In the genomic region with DNA sequence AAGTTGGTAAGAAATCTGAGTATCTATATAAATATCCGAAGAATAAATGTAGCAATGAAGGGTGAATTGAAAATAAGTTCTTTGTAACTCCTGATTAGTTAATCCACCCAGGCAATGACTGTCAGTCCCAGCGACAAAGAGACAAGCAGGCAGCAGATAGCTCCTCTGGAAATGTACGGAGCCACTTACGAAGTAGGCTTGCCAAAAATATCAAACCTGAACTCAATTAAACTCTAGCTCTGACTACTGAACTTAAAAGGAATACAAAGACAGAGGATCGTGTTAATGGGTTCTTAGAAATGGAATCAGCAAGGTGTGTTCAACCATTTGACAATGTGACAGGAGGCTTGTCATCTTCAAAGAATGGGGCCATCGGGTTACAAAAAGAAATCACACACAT, we compare ENCODE assay signal across 31 mouse cellular contexts. TPM values are rescaled to one million over a fixed set of nuclear protein-coding genes. Genes with fewer than 3 reads are reported as not detected.
"Had no signal": no experiment of that assay in that cellular context is flagged by ENCODE, and none has a peak within 500 bp of the region (broad histone marks: within the 10 kb centered on the region; RNA-seq: fewer than 3 reads in every experiment).

No protein-coding gene starts in this region.

- H3K4me2 ChIP-seq: limb, embryonic 12.5 days; limb, embryonic 13.5 days; limb, embryonic 15.5 days; liver, embryonic 11.5 days; liver, embryonic 12.5 days; liver, embryonic 13.5 days; liver, embryonic 15.5 days; lung, embryonic 14.5 days; midbrain, embryonic 11.5 days; midbrain, embryonic 12.5 days; midbrain, embryonic 13.5 days; midbrain, embryonic 15.5 days; neural tube, embryonic 12.5 days had no signal

- H3K9ac ChIP-seq: limb, embryonic 12.5 days; limb, embryonic 13.5 days; limb, embryonic 15.5 days; liver, embryonic 12.5 days; liver, embryonic 13.5 days; liver, embryonic 14.5 days; liver, embryonic 15.5 days; liver, postnatal 0 days; lung, embryonic 14.5 days; lung, embryonic 15.5 days; midbrain, embryonic 12.5 days; midbrain, embryonic 13.5 days; midbrain, embryonic 15.5 days; neural tube, embryonic 12.5 days had no signal

- H3K27ac ChIP-seq: limb, embryonic 10.5 days; limb, embryonic 12.5 days; limb, embryonic 13.5 days; limb, embryonic 15.5 days; liver, embryonic 12.5 days; liver, embryonic 13.5 days; liver, embryonic 14.5 days; liver, embryonic 15.5 days; lung, embryonic 15.5 days; macrophage; midbrain, embryonic 10.5 days; midbrain, embryonic 12.5 days; midbrain, embryonic 13.5 days; midbrain, embryonic 15.5 days; neural tube, embryonic 12.5 days had no signal

- H3K36me3 ChIP-seq: limb, embryonic 10.5 days; limb, embryonic 12.5 days; limb, embryonic 13.5 days; limb, embryonic 15.5 days; liver, embryonic 12.5 days; liver, embryonic 13.5 days; liver, embryonic 15.5 days; lung, embryonic 15.5 days; midbrain, embryonic 10.5 days; midbrain, embryonic 12.5 days; midbrain, embryonic 13.5 days; midbrain, embryonic 15.5 days; neural tube, embryonic 12.5 days had no signal

- H3K4me3 ChIP-seq: limb, embryonic 10.5 days; limb, embryonic 12.5 days; limb, embryonic 13.5 days; limb, embryonic 15.5 days; liver, embryonic 12.5 days; liver, embryonic 13.5 days; liver, embryonic 15.5 days; lung, embryonic 15.5 days; megakaryocyte, embryonic 14.5 days; midbrain, embryonic 10.5 days; midbrain, embryonic 12.5 days; midbrain, embryonic 13.5 days; midbrain, embryonic 15.5 days; myocyte; neural tube, embryonic 12.5 days had no signal

- H3K4me1 ChIP-seq: limb, embryonic 10.5 days; limb, embryonic 15.5 days; liver, embryonic 12.5 days; liver, embryonic 13.5 days; liver, embryonic 15.5 days; midbrain, embryonic 10.5 days; neural tube, embryonic 12.5 days had no signal

- DNase-seq: left cerebral cortex, postnatal 4 days; liver; liver, embryonic 13.5 days; liver, postnatal 0 days; lung, adult 18-20 months; lung, adult 2 months; lung, postnatal 10 days; lung, postnatal 14 days; lung, postnatal 4 days; midbrain, embryonic 14.5 days had no signal

- H3K27me3 ChIP-seq: limb, embryonic 12.5 days; limb, embryonic 13.5 days; limb, embryonic 15.5 days; liver, embryonic 12.5 days; liver, embryonic 13.5 days; liver, embryonic 15.5 days; lung, embryonic 15.5 days; megakaryocyte, embryonic 14.5 days; midbrain, embryonic 12.5 days; midbrain, embryonic 13.5 days; midbrain, embryonic 15.5 days; neural tube, embryonic 12.5 days had no signal

- H3K9me3 ChIP-seq: limb, embryonic 10.5 days; limb, embryonic 12.5 days; limb, embryonic 13.5 days; limb, embryonic 15.5 days; liver, embryonic 12.5 days; liver, embryonic 13.5 days; liver, embryonic 15.5 days; lung, embryonic 15.5 days; megakaryocyte, embryonic 14.5 days; midbrain, embryonic 10.5 days; midbrain, embryonic 12.5 days; midbrain, embryonic 13.5 days; midbrain, embryonic 15.5 days; neural tube, embryonic 12.5 days had no signal

- ATAC-seq: liver, embryonic 12.5 days; midbrain, embryonic 13.5 days; midbrain, embryonic 15.5 days; midbrain, embryonic 16.5 days had no signal

RNA-seq across cellular contexts. Expression of a gene that starts 53.8 kb away (rescaled TPM):
- total RNA-seq: monocyte, adult 5-6 weeks had no signal
- polyA plus RNA-seq: limb, embryonic 10.5 days; macrophage; midbrain, embryonic 10.5 days; myocyte had no signal
